Mouse (Mus musculus) right cerebral cortex, postnatal 36 days (tissue): ENCODE measurements at regions not wholly inside any gene's neighbourhood (a gene's known extent, or its start where the extent isn't known, plus 50 kb on each side); places are given as distances from the start of the nearest gene placed in this dataset.

Source experiments
- DNase-seq, 2 experiments: peaks; one replicate each; pipeline ENCODE4 v3.0.0; 2022; ENCODE audit warnings: low spot score in 2 of 2, mixed read lengths in 1 of 2

DNA sequence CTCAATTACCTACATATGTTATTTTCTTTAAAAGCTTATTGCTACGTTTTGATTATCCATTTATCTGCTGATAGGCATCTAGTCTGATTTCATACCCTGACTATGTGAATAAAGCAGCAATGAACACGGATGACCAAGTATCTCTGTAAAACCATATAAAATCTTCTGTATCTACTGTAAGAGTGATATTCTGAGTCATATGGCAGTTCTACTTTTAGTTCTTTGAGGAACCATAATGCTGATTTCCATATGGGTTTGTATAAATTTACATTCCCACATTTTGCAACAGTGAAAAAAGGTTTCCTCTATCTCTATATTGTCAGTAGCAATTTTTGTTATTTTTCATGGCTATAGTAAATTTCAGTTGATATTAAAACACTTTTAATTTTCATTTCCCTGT lies 280.6 kb downstream of the Fsip2 start:
- DNase-seq, result no peak

DNA sequence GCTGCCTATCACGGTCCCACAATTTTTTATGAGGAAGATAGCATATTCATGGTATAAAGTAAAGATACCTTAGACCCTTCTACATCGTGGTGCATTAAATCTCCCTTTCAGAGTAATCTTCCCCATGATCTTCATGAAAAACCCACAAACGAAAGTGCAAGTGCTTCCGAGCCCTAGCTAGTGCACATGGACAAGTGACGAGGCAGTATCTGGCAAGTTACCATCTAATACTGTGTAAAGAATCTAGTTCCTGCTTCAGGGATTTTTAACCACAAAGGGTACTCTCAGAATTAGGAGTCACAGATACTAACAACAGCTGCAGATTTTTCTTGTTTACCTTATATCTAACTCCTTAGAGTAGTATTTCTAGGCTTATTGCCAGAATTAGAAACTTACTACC lies 282.8 kb downstream of the Fsip2 start:
- DNase-seq, result no peak

DNA sequence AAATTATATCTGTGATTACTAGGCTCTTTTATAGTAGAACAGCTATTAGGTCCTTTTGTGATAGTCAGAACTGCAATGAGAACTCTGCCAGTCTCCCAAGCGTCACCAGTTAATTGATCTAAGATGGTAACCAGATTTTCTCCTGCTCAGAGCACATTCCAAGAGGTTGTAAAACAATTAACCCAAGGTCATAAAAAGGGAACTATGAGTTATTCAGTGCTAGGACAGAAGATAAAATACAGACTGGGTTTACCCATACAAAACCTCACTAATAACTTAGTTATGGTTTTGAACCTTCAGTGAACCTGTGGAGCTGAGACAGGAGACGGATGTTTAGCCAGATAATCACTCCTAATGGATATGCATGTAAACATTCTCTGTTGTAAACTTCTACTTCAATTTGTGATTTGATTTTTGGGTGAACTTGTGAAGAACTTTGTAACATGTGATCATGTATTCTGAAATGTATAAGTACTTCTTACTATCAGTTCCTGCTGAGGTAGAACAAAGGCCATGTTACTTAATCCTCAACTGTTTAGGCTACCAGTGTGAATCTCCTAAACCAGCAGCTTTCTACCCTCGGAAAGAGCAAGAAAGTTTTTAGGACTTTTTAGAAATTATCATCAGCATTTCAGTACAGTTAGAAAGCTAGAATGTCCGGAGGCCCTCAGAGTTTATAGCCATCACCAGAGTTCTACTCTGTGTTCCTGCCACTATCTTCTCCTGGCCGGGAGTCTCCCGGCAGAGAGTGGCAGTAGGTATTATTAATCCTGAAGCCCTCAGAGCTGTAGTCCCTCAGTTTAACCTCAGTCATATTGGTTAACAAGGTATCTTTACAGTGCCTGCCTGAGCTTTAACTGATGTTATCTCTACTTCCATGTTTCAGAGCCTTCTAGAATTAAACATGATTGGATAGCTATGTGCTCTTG lies 308.0 kb downstream of the Fsip2 start:
- DNase-seq, result no peak

DNA sequence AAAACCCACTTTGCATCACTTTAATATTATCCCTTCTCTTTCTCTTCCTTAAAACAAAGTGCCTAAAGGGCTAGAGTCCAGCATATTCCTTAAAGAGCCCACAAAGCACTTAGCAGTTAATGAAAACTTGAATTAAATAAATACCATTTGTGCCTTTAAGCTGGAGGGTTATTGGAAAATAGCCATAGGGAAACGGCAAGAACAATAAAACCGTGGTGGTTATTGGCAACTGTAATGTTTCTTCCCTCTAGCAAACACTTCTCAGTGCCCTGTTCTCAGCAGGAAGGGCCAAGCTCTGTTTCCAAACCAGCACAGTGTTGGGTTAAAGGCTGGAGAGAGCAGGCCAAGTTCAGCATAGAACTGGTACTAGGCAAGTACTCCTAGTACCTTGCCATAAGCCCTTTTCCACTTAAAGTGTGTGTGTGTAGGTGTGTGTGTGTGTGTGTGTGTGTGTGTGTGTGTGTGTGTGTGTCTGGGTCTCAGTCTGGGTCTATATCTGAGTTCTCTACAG lies 313.4 kb downstream of the Fsip2 start:
- DNase-seq, result no peak

DNA sequence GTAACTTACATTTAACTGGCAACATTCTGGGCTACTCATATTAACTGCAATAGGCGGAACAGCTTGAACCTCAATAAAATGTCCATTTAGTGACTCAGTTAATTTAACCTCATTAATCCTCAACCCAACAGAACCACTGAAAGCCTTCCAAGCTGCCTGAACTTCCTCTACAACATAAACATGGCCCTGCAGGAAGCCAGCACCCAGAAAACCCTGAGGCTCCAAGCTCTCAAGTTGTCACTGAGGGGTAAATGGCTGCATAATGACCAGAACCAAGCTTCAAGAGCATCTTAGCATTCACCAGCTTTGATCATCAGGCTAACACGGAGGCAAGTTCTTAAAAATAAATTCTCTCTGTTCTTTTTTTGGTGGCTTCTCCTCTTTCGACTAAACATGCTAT lies 315.2 kb downstream of the Fsip2 start:
- DNase-seq, result no peak

DNA sequence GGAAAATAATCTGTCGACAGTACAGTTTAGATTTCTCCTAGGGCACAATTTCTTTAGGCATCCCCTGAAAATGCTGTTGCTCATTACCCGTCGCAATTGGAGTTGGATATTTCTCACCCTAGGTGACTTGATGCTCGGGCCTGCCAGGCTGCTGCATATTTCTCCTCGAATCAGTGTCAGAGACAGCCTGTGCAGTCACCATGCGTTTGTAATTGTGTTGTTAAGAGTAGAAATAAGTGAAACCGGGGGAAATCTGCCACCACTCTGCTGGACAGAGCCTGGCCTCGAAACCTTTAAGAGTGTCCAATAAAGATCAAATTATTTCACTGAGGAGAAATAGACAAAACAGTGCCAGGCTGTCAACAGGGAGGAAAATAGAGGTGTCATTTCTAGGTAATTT lies 340.7 kb upstream of the Zc3h15 start:
- DNase-seq, result no peak

DNA sequence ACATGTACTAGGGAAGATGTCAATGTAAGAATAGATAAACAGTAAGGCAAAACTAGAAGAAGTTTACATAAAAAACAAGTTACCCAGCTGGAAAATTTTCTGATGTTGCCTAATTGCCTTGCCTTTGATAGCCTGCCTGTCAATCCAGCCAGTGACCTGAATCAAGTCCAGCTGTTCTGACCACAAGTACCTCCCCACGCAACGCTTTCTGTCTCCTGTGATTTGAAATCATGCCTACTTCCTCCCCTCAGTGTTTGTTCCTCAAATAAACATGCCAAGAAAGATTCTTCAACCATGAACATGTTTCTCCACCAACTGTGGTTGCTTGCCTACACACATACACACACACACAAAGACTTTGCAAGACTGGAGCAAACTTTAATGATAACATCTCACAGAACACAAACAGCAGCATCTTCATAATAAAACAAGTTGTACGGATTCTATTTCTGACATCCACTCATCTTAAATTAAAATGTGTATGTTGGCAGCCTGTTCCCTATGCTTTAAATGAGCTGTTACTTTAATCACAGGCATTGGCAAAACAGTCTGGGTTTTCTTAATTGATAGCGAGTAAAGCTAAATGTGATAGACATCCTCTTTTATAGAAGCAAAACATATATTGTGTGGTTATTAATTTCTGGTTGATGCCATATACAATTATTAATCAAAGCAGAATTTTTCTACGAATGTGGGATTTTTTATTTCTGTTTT lies 312.0 kb upstream of the Zc3h15 start:
- no peak for DNase-seq

DNA sequence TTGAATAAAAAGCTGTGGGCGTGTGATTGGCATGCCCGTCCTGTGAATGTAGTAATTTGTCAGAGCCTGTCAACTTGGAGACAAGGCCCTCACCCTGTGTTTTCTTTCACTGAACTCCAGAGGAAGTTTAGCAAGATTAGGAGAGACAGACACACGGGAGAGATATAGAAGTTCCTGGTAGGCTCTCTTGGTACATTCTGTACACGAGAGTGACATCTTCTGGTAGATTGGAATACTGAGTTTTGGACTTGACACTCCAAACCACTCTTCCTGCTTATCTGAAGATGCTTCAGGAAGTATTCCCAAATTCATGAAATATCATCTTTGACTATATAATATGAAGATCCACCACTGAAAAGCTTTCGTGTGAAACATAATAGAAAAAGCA lies 311.5 kb upstream of the Zc3h15 start:
- DNase-seq, result no peak

DNA sequence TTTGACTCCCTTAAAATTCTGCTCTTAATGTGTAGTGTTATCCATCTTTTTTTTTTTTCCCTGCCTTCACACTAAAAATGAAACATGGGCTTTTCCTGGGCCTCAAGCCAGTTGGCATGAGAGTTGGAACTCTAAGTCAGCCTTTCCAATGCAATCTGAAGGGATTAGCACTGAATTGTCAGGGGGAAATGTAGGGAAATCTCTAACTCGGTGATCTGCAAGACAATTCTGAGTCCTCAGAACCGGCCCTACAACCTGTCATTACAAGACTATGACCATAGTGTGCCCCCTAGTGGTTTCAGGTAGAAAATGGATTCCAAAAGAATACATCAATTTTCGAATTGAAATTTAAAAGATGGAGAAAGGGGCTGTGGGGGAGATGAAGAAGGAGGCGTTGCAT lies 306.9 kb upstream of the Zc3h15 start:
- DNase-seq, result peak in 1 of 2 experiments; percentile 5

DNA sequence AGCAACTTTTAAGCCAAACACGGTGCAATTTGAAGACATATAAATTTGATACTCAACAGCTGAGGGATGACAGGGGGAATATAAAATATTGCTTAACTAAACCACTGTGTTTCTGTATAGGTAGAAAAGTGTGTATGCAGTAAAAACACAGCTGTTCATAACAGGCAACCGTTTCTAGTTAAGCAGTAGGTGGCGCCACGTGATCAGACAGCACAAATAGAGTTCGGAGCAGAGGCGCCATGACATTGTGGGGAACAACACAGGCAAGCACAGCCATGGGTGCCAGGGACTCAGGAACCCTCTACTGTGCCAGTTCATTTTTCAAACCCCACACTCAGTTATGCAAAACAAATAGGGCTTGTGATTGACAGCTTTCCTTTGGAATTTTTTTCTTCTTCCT lies 304.1 kb upstream of the Zc3h15 start:
- no peak for DNase-seq
